Mouse (Mus musculus): ENCODE results near the gene Olfr427. TPM values are rescaled to one million over a fixed set of nuclear protein-coding genes. Genes with fewer than 3 reads are reported as not detected.
"Not testable (repeated sequence)": the region's sequence is repeated elsewhere in the genome, so short reads cannot be mapped to it uniquely, and the experiment has no call there.

The Olfr427 gene
- total RNA-seq (2021), result not detected

DNA sequence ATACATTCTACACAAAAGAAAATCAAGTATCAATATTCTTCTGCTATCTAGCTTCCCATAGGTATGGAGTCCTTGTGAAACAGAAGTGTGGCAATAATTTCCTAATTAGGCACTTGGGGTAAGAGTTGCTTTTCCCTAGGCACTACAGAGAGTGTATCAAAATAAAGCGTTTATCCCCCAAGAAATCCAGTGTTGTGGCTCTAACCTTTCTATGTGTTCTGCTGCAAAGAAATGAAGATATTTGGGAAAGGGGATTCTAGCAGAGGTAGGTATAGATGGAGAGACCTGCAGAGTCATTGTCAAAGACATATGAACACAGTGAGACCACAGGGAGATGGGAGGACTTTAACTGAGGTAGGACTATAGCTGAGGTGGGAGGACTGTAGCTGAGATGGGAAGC lies at the start of gene Olfr427:
Olfr427 (plus strand) TSS at position 301 of the 400 bp plus-strand sequence.
- intact Hi-C loops (cut with DNase I), result no loop called here
- no peak for DNase-seq

DNA sequence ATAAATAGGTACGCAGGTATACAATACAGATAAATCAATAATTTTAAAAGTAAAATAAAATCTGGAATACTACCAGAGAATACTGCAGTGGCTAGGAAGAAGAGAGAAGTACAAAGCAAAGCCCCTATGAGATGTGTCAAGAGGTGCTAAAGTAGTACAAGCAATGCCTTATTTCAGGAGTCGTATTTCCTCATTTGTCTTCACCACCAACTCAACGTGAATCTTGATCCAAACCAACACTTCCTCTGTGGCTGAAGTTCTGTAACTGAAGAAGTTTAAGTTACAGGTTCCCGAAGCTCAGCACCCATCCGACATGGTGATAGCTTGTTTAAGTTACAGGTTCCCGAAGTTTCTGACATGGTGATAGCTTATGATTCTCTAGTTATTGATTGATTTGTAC lies 48.5 kb upstream of the Olfr427 start:
- intact Hi-C loops (cut with DNase I); DNase-seq: not testable (repeated sequence)

- no peak for DNase-seq
- intact Hi-C loops (cut with DNase I), result no loop called here
Measured at GRCm38 (mm10) chr1:174048893-174049292, 47.8 kb upstream of the Olfr427 start, which contains the start of gene Olfr432. Gene Olfr432 (plus strand): TSS chr1:174049205.

- intact Hi-C loops (cut with DNase I); DNase-seq: not testable (repeated sequence)
Measured at GRCm38 (mm10) chr1:174049357-174049756, 47.3 kb upstream of the Olfr427 start.

DNA sequence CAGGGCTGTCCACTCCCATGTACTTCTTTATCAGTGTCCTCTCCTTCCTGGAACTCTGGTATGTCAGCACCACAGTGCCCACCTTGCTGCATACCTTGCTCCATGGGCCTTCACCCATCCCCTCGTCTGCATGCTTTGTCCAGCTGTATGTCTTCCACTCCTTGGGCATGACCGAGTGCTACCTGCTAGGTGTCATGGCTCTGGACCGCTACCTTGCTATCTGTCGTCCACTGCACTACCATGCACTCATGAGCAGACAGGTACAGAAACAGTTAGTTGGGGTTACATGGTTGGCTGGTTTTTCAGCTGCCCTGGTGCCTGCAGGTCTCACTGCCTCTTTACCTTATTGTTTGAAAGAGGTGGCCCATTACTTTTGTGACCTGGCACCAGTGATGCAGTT lies 46.2 kb upstream of the Olfr427 start:
- DNase-seq, result no peak
- intact Hi-C loops (cut with DNase I), result no loop called here

GRCm38 (mm10) chr1:174051515-174051914 lies 45.2 kb upstream of the Olfr427 start:
- no peak for DNase-seq
- intact Hi-C loops (cut with DNase I), result no loop called here

- intact Hi-C loops (cut with DNase I), result no loop called here
- DNase-seq, result no peak
Measured at GRCm38 (mm10) chr1:174051931-174052536, 44.7 kb upstream of the Olfr427 start.

GRCm38 (mm10) chr1:174052981-174053380 lies 43.7 kb upstream of the Olfr427 start:
- intact Hi-C loops (cut with DNase I), result no loop called here
- DNase-seq, result no peak

GRCm38 (mm10) chr1:174055248-174055647 lies 41.4 kb upstream of the Olfr427 start:
- no peak for DNase-seq
- intact Hi-C loops (cut with DNase I), result no loop called here

DNA sequence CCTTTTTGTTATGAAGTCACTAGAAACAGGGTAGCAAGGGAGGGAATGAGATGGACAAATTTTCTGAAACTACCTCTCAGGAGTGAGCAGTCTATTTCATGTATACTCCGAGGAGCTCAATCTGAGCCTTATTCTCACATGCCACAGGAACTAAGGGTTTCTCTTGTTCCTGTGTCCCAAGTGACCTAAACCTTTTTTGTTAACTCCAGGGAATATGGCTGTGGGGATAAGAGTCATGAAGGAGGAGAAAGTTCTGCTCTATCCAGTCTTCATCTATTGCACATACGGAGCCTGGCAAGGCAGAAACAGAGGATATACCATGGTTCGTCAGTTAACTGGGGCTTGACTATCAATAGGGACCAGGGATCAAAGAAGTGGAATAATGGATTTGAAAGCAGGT lies 30.4 kb upstream of the Olfr427 start, which contains the start of gene Olfr430:
Olfr430 (plus strand) TSS at position 301 of the 400 bp plus-strand sequence.
- intact Hi-C loops (cut with DNase I), result no loop called here
- DNase-seq, result no peak

DNA sequence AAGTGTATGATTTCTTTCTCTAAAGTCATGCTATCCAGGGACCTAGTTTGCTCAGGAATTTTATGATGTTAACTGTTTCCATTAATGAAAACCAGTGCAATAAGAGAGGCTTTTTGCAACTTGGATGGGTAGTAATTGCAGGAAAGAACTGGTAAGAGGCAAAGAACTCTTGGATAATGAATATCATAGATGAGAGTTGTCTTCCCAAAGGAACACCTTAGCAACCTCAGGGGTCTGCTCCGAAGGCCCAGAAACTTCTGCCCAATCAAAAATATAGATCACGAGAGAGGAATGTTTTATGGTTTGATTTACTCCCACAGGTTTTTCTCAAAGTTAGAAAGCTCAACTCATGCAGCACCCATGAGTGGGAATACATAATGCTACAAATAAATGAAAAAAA lies 12.7 kb upstream of the Olfr427 start, which contains the start of gene Olfr429:
Olfr429 (plus strand) TSS at position 301 of the 400 bp plus-strand sequence.
- intact Hi-C loops (cut with DNase I), result no loop called here
- no peak for DNase-seq

- intact Hi-C loops (cut with DNase I), result loop anchor here (1.0 to 10.0 kb wide), 2 partner anchors 249 to 647 kb away; no protein-coding TSS in a partner anchor
- DNase-seq, result no peak
Measured at GRCm38 (mm10) chr1:174103735-174104134, 7.0 kb downstream of the Olfr427 start.

DNA sequence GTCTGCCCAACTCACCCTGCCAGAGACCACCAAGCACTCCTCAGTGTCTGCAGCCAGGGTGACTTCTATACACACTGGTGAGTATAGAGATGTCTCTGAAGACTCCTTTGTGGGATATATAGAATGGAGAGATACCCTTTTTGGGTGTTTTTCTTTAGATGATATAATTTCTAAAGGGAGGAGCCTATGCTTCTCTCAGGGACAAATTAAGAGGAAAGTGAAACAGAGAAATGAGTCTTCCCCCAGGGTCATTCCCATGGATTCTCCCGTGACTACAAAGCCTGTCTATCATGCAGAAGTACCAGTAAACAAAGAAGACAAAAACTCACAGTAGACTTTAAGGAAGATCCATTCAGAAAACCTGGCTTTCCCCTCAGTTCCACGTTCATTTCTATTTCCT lies 24.4 kb downstream of the Olfr427 start, which contains the start of gene Olfr231:
Olfr231 (minus strand) TSS at position 101 of the 400 bp plus-strand sequence.
- DNase-seq, result no peak
- intact Hi-C loops (cut with DNase I), result no loop called here

DNA sequence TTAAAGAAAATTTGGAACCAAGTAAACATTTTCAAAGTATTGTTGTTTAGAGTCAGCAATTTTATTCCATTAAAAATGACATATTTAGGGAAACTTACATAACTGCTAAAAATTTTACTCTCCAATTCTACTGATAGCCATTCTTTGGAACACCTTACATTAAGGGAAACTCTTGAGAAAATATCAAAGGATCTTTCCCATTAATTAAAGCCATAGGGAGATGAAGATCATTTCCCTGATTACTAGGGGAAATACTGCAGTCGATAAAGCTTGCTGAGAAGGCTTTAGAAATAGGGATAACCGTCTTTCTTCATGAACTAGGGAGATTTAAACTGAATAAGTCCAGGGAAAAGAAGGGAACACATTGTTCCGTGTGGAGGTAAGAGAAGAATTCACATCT lies 34.5 kb downstream of the Olfr427 start, which contains the start of gene Olfr424:
Olfr424 (plus strand) TSS at position 301 of the 400 bp plus-strand sequence.
- intact Hi-C loops (cut with DNase I), result no loop called here
- no peak for DNase-seq

DNA sequence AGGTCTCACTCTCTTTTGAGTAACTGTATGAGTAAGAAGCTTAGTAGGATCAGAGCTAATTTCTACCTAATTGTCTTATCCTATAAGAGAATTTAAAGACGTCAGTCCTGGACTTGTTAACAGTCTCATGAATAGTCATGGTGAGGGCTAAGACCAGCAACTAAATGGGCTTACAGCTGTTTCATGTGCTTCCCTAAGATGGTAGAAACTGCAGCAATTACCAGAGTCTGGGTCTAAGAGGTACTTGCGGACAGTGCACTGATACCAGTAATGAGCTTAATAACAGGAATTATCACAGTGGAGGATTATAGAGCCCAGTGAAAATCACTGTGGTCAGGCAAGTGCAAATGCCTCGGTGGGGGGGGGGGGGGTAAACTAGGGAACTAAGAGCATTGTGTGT lies 35.3 kb downstream of the Olfr427 start:
- DNase-seq, result no peak

GRCm38 (mm10) chr1:174141384-174141783 lies 44.7 kb downstream of the Olfr427 start:
- DNase-seq, result no peak
- intact Hi-C loops (cut with DNase I), result no loop called here

More for the DNA sequence above, 35.3 kb downstream of the Olfr427 start:
- intact Hi-C loops (cut with DNase I), result no loop called here

- no peak for DNase-seq
Measured at GRCm38 (mm10) chr1:174146696-174147095, 50.0 kb downstream of the Olfr427 start.

GRCm38 (mm10) chr1:174149289-174149688 lies 52.6 kb downstream of the Olfr427 start:
- DNase-seq, result no peak
- intact Hi-C loops (cut with DNase I), result no loop called here

More at GRCm38 (mm10) chr1:174146696-174147095, 50.0 kb downstream of the Olfr427 start:
- intact Hi-C loops (cut with DNase I), result no loop called here

All from heart, postnatal 10 days (tissue).